Mouse (Mus musculus): Measurements from ENCODE around the gene Rfc1.

Gene Rfc1

GRCm38 (mm10) chr5:65335298-65336074 lies at the start of gene Rfc1:
Rfc1 (minus strand) TSS chr5:65335670.
- DNase-seq (ENCODE audit: low spot score in 2 of 2) = peak; percentile 86 to 89

- no peak for DNase-seq (ENCODE audit: low spot score in 2 of 2)
These were observed 39.3 kb upstream of the Rfc1 start for GRCm38 (mm10) chr5:65374746-65375145.

GRCm38 (mm10) chr5:65371551-65371950 lies 36.1 kb upstream of the Rfc1 start:
- DNase-seq (ENCODE audit: low spot score in 2 of 2) = no peak

GRCm38 (mm10) chr5:65367837-65368236 lies 32.4 kb upstream of the Rfc1 start:
- DNase-seq (ENCODE audit: low spot score in 2 of 2) = no peak

GRCm38 (mm10) chr5:65357771-65358170 lies 22.3 kb upstream of the Rfc1 start:
- DNase-seq (ENCODE audit: low spot score in 2 of 2) = no peak

GRCm38 (mm10) chr5:65356851-65357250 lies 21.4 kb upstream of the Rfc1 start:
- no peak for DNase-seq (ENCODE audit: low spot score in 2 of 2)

GRCm38 (mm10) chr5:65354985-65355384 lies 19.5 kb upstream of the Rfc1 start:
- no peak for DNase-seq (ENCODE audit: low spot score in 2 of 2)

GRCm38 (mm10) chr5:65354097-65354496 lies 18.6 kb upstream of the Rfc1 start:
- DNase-seq (ENCODE audit: low spot score in 2 of 2) = no peak

GRCm38 (mm10) chr5:65350508-65350907 lies 15.0 kb upstream of the Rfc1 start:
- DNase-seq (ENCODE audit: low spot score in 2 of 2) = no peak

- DNase-seq (ENCODE audit: low spot score in 2 of 2) = no peak
These were observed 12.7 kb upstream of the Rfc1 start, which contains the start of gene Klb for GRCm38 (mm10) chr5:65348168-65348567. Klb (plus strand) TSS chr5:65348314.

GRCm38 (mm10) chr5:65340167-65340566 lies 4.7 kb upstream of the Rfc1 start:
- no peak for DNase-seq (ENCODE audit: low spot score in 2 of 2)

GRCm38 (mm10) chr5:65338394-65338793 lies 2.9 kb upstream of the Rfc1 start:
- no peak for DNase-seq (ENCODE audit: low spot score in 2 of 2)

GRCm38 (mm10) chr5:65336075-65336355 lies 545 bp upstream of the Rfc1 start:
- no peak for DNase-seq (ENCODE audit: low spot score in 2 of 2)

- DNase-seq (ENCODE audit: low spot score in 2 of 2) = no peak
These were observed 682 bp downstream of the Rfc1 start for GRCm38 (mm10) chr5:65334788-65335187.

- no peak for DNase-seq (ENCODE audit: low spot score in 2 of 2)
These were observed 5.5 kb downstream of the Rfc1 start for GRCm38 (mm10) chr5:65329971-65330370.

- peak; percentile 49 to 76 for DNase-seq (ENCODE audit: low spot score in 2 of 2)
These were observed 9.3 kb downstream of the Rfc1 start for GRCm38 (mm10) chr5:65326212-65326611.

- DNase-seq (ENCODE audit: low spot score in 2 of 2) = no peak
These were observed 10.6 kb downstream of the Rfc1 start for GRCm38 (mm10) chr5:65324758-65325355.

- DNase-seq (ENCODE audit: low spot score in 2 of 2) = no peak
These were observed 11.2 kb downstream of the Rfc1 start for GRCm38 (mm10) chr5:65324271-65324670.

- DNase-seq (ENCODE audit: low spot score in 2 of 2) = no peak
These were observed 13.3 kb downstream of the Rfc1 start for GRCm38 (mm10) chr5:65322165-65322564.

- DNase-seq (ENCODE audit: low spot score in 2 of 2) = no peak
These were observed 16.3 kb downstream of the Rfc1 start for GRCm38 (mm10) chr5:65319176-65319575.

- no peak for DNase-seq (ENCODE audit: low spot score in 2 of 2)
These were observed 26.6 kb downstream of the Rfc1 start for GRCm38 (mm10) chr5:65308866-65309265.

GRCm38 (mm10) chr5:65308208-65308607 lies 27.3 kb downstream of the Rfc1 start:
- no peak for DNase-seq (ENCODE audit: low spot score in 2 of 2)

GRCm38 (mm10) chr5:65305516-65305915 lies 30.0 kb downstream of the Rfc1 start:
- no peak for DNase-seq (ENCODE audit: low spot score in 2 of 2)

GRCm38 (mm10) chr5:65300121-65300520 lies 35.3 kb downstream of the Rfc1 start:
- DNase-seq (ENCODE audit: low spot score in 2 of 2) = no peak

Data from heart, adult 9 months (tissue).